Mouse (Mus musculus) neural tube, embryonic 14.5 days (tissue): ENCODE results near the gene As3mt. TPM values are rescaled to one million over a fixed set of nuclear protein-coding genes. Genes with fewer than 3 reads are reported as not detected.
"Not testable (repeated sequence)": the region's sequence is repeated elsewhere in the genome, so short reads cannot be mapped to it uniquely, and the experiment has no call there.

Source experiments
- ATAC-seq: fragments of 200-750 bp; cut with Nextera tagmentation; 2 replicates; pipeline ENCODE4 v1.8.0; 2017; ENCODE audit warnings: low read depth, mild to moderate bottlenecking, moderate TSS enrichment, moderate library complexity
- H3K27ac ChIP-seq: fragments of 300-500 bp; sonication (generic); 2 replicates; pipeline ENCODE4 v1.5.1; 2014; ENCODE audit warnings: low read depth, mild to moderate bottlenecking, control low read depth, low read length, moderate library complexity, mixed read lengths
- H3K27me3 ChIP-seq: fragments of 300-500 bp; sonication (generic); 2 replicates; pipeline ENCODE4 v1.6.1; 2014; ENCODE audit warnings: low read length; ENCODE audit not compliant: control insufficient read depth, insufficient read depth
- H3K36me3 ChIP-seq: fragments of 300-500 bp; sonication (generic); 2 replicates; pipeline ENCODE4 v1.6.1; 2014; ENCODE audit warnings: low read length, mixed read lengths; ENCODE audit not compliant: control insufficient read depth, insufficient read depth
- H3K4me1 ChIP-seq: fragments of 300-500 bp; sonication (generic); 2 replicates; pipeline ENCODE4 v1.6.1; 2014; ENCODE audit warnings: low read length; ENCODE audit not compliant: control insufficient read depth, insufficient read depth
- H3K4me2 ChIP-seq: fragments of 300-500 bp; sonication (generic); 2 replicates; pipeline ENCODE4 v1.6.1; 2014; ENCODE audit warnings: mild to moderate bottlenecking, low read depth, low read length, control low read depth
- H3K4me3 ChIP-seq: fragments of 300-500 bp; sonication (generic); 2 replicates; pipeline ENCODE4 v1.5.1; 2014; ENCODE audit warnings: low read depth, low read length, control low read depth, mixed read lengths
- H3K9ac ChIP-seq: fragments of 300-500 bp; sonication (generic); replicated peaks from 2 replicates; pipeline ENCODE4 v1.6.1; 2014; ENCODE audit warnings: low read depth, mild to moderate bottlenecking, control low read depth, low read length, mixed read lengths
- H3K9me3 ChIP-seq: fragments of 300-500 bp; sonication (generic); 2 replicates; pipeline ENCODE4 v1.6.1; 2016; ENCODE audit warnings: low read length; ENCODE audit not compliant: control insufficient read depth
- WGBS: fragments of 180-500 bp; shearing (Covaris S2); extraction: QIAGEN DNeasy Blood & Tissue Kit; methylation state at CpG from one replicate; pipeline ENCODE4 v1.1.7; 2014; 5-methylcytosine and 5-hydroxymethylcytosine counted together
- polyA plus RNA-seq: library from polyadenylated mRNA; unstranded; fragments of >200 nt; fragmentation: Nextera tagmentation; extraction: Ambion mirVana; gene quantifications from 2 replicates; pipeline ENCODE4 v1.2.1, GENCODE M21; 2014

Gene As3mt
- polyA plus RNA-seq, 1 experiment from 2014 or later: 44.3 TPM

DNA sequence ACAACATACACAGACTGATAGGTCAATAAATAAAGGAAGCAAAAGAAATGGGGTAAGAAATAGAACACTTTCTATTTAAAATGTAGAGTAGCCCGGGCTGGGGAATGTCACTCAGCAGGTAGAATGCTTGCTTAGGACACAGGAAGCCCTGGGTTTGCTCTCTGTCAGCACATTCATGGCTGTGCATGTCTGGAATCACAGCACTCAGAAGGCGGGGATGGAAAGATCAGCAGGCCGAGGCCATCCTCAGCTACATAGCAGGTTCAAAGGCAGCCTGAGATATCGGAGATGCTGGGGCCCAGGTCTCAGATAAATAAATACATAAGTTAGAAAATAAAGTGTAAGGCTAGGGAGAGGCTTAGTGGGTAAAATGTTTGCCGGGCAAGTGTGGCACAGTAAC lies 45.0 kb downstream of the As3mt start:
- Histone ChIP-seq H3K27me3 (no peaks in the 10 kb centered on the region), H3K36me3 (no peaks in the 10 kb centered on the region), H3K4me3 (no peak overlapping the region), H3K4me2 (no peak overlapping the region), H3K4me1 (no peaks in the 10 kb centered on the region), H3K27ac (no peak overlapping the region), H3K9ac (no peak overlapping the region), H3K9me3 (no peaks in the 10 kb centered on the region)
- 88% methylated on average over 5 of the region's 5 CpGs for whole genome bisulfite sequencing
- no peak for ATAC-seq

GRCm38 (mm10) chr19:46755066-46755465 lies 47.8 kb downstream of the As3mt start:
- Histone ChIP-seq H3K4me2 (no peak overlapping the region), H3K27me3 (no peaks in the 10 kb centered on the region), H3K36me3 (no peaks in the 10 kb centered on the region), H3K9me3 (no peaks in the 10 kb centered on the region), H3K4me3 (no peak overlapping the region), H3K27ac (no peak overlapping the region), H3K4me1 (no peaks in the 10 kb centered on the region), H3K9ac (no peak overlapping the region)
- WGBS: 46% methylated on average over 9 of the region's 9 CpGs
- ATAC-seq: no peak

DNA sequence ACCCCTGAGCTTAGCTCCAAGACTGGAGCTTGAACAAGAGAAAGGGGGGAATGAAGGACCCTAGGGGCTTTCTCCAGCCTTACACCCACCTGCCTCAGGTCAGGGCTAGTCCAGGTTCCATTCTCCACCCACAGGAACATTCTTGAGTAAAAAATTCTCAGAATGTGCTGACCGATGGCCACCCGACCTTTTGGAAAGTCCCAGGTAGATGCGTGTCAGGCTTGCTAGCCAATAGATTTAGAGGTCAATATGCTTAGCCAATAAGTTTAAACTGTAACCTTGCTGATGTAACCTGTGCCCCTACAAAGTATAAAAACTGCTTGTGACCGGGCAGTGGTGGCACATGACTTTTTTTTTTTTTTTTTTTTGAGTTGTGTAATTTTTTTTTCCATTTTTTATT lies 49.0 kb downstream of the As3mt start:
- H3K9ac ChIP-seq: no peak overlapping the region
- no peaks in the 10 kb centered on the region for H3K27me3 ChIP-seq
- no peak overlapping the region for H3K4me2 ChIP-seq
- no peaks in the 10 kb centered on the region for H3K4me1 ChIP-seq
- H3K36me3 ChIP-seq: no peaks in the 10 kb centered on the region
- 88% methylated on average over 4 of the region's 4 CpGs for WGBS
- no peak overlapping the region for H3K27ac ChIP-seq
- no peaks in the 10 kb centered on the region for H3K9me3 ChIP-seq
- no peak for ATAC-seq
- no peak overlapping the region for H3K4me3 ChIP-seq

GRCm38 (mm10) chr19:46759096-46759495 lies 51.8 kb downstream of the As3mt start:
- Histone ChIP-seq H3K4me3 (no peak overlapping the region), H3K9ac (no peak overlapping the region), H3K27me3 (no peaks in the 10 kb centered on the region; the same call in 1 of the 2 replicates), H3K4me1 (peaks cover 10% of the 10 kb centered on the region), H3K9me3 (no peaks in the 10 kb centered on the region), H3K36me3 (no peaks in the 10 kb centered on the region), H3K27ac (no peak overlapping the region), H3K4me2 (no peak overlapping the region)
- no peak for ATAC-seq
- WGBS: 70% methylated on average over 8 of the region's 8 CpGs

GRCm38 (mm10) chr19:46759909-46760308 lies 52.7 kb downstream of the As3mt start:
- not testable (repeated sequence) for H3K27ac ChIP-seq, H3K27me3 ChIP-seq, H3K4me2 ChIP-seq, ATAC-seq, H3K4me3 ChIP-seq, H3K36me3 ChIP-seq, H3K9ac ChIP-seq, H3K9me3 ChIP-seq
- 90% methylated on average over 10 of the region's 10 CpGs for WGBS
- peaks cover 18% of the 10 kb centered on the region for H3K4me1 ChIP-seq

- peak; percentile 76 for ATAC-seq
- no peaks in the 10 kb centered on the region for H3K36me3 ChIP-seq
- no peaks in the 10 kb centered on the region; the same call in 1 of the 2 replicates for H3K27me3 ChIP-seq
- H3K4me2 ChIP-seq: peak overlapping the region; percentile 98
- peak overlapping the region; percentile 69 for H3K4me3 ChIP-seq
- H3K9ac ChIP-seq: no peak overlapping the region
- WGBS: 18% methylated on average over 28 of the region's 29 CpGs
- H3K4me1 ChIP-seq: peaks cover 22% of the 10 kb centered on the region
- H3K27ac ChIP-seq: peak overlapping the region; percentile 66
- H3K9me3 ChIP-seq: no peaks in the 10 kb centered on the region
Observed at GRCm38 (mm10) chr19:46760375-46761160, 53.3 kb downstream of the As3mt start.

DNA sequence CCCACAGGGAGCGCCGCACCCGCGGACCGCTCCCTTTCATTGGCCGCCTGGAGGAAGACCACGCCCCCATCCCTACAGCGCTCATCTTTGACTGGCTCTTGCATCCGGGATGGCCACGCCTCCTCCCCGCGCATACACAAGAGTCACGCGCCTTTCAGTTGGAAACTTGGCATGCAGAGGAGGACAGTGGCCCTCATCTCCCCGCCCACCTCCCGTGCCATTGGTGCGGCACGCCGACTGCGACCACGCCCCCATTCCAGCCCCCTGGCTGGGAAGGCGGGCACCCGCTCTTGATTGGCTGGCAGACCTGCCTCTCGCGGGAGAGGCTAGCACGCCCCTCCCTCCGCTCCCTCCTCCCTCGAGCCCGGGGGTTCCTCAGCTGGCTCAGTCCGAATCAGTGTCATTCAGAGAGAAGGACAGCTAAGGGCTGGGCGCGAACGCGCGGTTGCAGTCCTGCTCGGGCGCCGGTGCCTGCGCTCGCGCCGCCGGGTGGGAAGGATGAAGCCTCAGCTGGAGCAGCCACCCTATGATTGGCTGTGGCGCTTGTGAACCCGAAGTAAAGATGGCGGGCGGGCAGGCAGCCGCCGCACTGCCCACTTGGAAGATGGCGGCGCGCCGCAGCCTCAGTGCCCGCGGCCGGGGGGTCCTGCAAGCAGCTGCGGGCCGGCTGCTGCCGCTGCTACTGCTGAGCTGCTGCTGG lies 54.1 kb downstream of the As3mt start, which contains the start of gene Cnnm2:
Gene Cnnm2, plus strand, starts transcription at position 350 of the 700 bp plus-strand sequence.
- Histone ChIP-seq H3K4me2 (peak within 1 kb of the TSS; percentile 98), H3K4me1 (peaks cover 25% of the 10 kb centered on the region), H3K4me3 (peak within 1 kb of the TSS; percentile 69), H3K9me3 (no peaks in the 10 kb centered on the region), H3K36me3 (no peaks in the 10 kb centered on the region), H3K9ac (peak within 1 kb of the TSS; percentile 58), H3K27ac (peak within 1 kb of the TSS; percentile 89), H3K27me3 (no peaks in the 10 kb centered on the region; the same call in 1 of the 2 replicates)
- under 1% methylated on average over 59 of the region's 59 CpGs for WGBS
- peak; percentile 97 for ATAC-seq

- no peaks in the 10 kb centered on the region for H3K36me3 ChIP-seq
- peak; percentile 11 for ATAC-seq
- H3K27me3 ChIP-seq: no peaks in the 10 kb centered on the region; the same call in 1 of the 2 replicates
- peak overlapping the region; percentile 89 for H3K27ac ChIP-seq
- H3K9me3 ChIP-seq: no peaks in the 10 kb centered on the region
- peak overlapping the region; percentile 69 for H3K4me3 ChIP-seq
- H3K4me1 ChIP-seq: peaks cover 28% of the 10 kb centered on the region
- WGBS: under 1% methylated on average over 36 of the region's 36 CpGs
- peak overlapping the region; percentile 58 for H3K9ac ChIP-seq
- H3K4me2 ChIP-seq: peak overlapping the region; percentile 76
Observed at GRCm38 (mm10) chr19:46761971-46762290, 54.7 kb downstream of the As3mt start.
